Mouse (Mus musculus) kidney, adult 10 weeks (tissue): Measurements from ENCODE around the gene Gm10310. TPM values are rescaled to one million over a fixed set of nuclear protein-coding genes. Genes with fewer than 3 reads are reported as not detected.

Experiments used
- polyA plus RNA-seq: library from polyadenylated mRNA; stranded (reverse); fragments of 350-450 nt; fragmentation: Illumina TruSeq; extraction: RNeasy Lipid Tissue Mini Kit (QIAGEN cat#74804); gene quantifications from one replicate; pipeline ENCODE4 v1.2.3, GENCODE M21; 2014; ENCODE audit warnings: low read depth, low replicate concordance

The Gm10310 gene
- polyA plus RNA-seq, result not detected

DNA sequence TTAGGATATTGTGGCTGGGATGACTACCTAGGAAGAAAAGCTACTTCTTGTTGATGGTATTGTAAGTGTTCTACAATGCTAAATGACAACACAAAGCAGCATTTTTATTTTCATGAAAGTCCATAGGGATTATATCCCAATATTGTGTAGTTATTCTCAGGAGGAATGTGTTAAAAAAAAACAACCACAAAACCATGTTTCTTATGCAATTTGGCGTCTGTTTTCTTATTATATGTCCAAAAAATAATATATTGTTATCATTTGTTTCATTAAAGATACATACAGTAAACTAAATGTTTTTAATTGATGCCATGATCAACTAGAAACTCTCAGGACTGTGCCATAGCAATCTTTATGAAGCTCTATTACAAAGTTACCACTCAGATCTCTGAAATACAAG is at the start of gene Gm10310:
Gm10310 (minus strand) TSS at position 101 of the 400 bp plus-strand sequence.

DNA sequence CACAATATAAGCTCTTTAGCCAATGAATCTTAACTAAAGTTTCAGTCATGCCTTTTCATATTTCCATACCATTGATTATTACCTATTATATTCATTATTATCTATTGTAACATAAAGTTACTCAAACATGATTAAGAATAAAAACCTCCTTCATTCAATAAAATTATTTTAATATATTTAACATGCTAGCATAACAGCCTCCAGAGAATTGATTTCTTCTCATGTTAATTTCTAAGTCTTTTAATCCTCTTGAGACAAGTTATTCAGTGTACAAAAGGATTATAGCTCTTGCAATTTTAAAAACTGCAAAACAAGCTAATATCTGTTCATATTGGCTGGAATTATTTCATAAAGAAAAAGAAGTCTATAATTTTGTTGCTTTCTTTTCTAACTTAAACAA is 45.2 kb upstream of the Gm10310 start, which contains the start of gene Olfr821:
Olfr821 (plus strand) TSS at position 301 of the 400 bp plus-strand sequence.

DNA sequence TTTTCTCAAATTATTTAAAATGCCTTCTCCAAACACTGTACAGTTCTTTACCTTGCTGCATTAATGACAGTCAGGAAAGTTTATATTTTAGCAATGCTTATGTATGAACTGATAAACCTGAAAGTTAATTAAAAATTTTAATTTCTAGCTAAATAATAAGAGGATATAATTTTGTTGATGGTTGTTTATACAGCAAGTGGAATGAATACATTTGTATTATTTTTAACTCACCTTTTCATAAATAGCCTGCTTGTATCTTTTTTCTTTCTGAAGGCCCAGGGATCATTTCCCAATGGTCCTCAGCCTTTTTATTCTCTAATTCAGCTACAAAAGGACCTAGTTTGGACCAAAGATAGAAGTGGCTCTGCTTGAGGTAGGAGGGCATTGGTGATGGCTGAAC is 27.5 kb upstream of the Gm10310 start, which contains the start of gene Olfr820:
Olfr820 (plus strand) TSS at position 301 of the 400 bp plus-strand sequence.

DNA sequence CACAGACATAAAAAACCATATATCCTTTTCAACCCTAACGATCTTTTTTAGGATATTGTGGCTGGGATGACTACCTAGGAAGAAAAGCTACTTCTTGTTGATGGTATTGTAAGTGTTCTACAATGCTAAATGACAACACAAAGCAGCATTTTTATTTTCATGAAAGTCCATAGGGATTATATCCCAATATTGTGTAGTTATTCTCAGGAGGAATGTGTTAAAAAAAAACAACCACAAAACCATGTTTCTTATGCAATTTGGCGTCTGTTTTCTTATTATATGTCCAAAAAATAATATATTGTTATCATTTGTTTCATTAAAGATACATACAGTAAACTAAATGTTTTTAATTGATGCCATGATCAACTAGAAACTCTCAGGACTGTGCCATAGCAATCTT is 8.8 kb downstream of the Gm10310 start, which contains the start of gene Olfr247:
Olfr247 (minus strand) TSS at position 101 of the 400 bp plus-strand sequence.

DNA sequence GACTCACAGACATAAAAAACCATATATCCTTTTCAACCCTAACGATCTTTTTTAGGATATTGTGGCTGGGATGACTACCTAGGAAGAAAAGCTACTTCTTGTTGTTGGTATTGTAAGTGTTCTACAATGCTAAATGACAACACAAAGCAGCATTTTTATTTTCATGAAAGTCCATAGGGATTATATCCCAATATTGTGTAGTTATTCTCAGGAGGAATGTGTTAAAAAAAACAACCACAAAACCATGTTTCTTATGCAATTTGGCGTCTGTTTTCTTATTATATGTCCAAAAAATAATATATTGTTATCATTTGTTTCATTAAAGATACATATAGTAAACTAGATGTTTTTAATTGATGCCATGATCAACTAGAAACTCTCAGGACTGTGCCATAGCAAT is 17.7 kb downstream of the Gm10310 start, which contains the start of gene Olfr819:
Olfr819 (minus strand) TSS at position 101 of the 400 bp plus-strand sequence.

DNA sequence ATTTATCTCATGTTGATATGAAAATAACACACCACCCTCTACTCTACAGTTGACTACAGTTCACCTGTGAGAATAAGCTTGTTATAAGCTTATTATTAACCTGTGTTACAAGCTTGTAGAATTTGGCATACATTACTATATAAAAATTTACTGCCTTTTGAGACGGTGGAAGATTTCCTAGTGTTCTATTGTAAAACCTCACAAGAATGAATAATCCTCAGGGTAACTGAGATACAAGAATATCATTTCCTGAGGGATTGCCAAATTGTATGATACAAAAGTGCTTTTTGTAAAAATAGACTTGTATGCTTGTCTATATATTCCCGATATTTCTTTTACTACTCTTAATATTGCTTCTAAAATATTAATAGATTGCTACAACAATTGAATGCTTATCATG is 35.9 kb downstream of the Gm10310 start, which contains the start of gene Olfr818:
Olfr818 (minus strand) TSS at position 101 of the 400 bp plus-strand sequence.

Other genes starting within 250 kb of the Gm10310 start
- not detected for gene Olfr806, start 243.1 kb downstream of the Gm10310 start, polyA plus RNA-seq
- gene Olfr807, start 227.3 kb downstream of the Gm10310 start, polyA plus RNA-seq, result not detected
- gene Olfr808, start 219.6 kb downstream of the Gm10310 start, polyA plus RNA-seq, result not detected
- not detected for gene Olfr809, start 210.4 kb downstream of the Gm10310 start, polyA plus RNA-seq
- not detected for gene Olfr810, start 190.1 kb downstream of the Gm10310 start, polyA plus RNA-seq
- gene Olfr811, start 180.7 kb downstream of the Gm10310 start, polyA plus RNA-seq, result not detected
- gene Olfr812, start 139.0 kb downstream of the Gm10310 start, polyA plus RNA-seq, result not detected
- not detected for gene Olfr813, start 129.7 kb downstream of the Gm10310 start, polyA plus RNA-seq
- not detected for gene Olfr814, start 105.2 kb downstream of the Gm10310 start, polyA plus RNA-seq
- gene Olfr815, start 79.2 kb downstream of the Gm10310 start, polyA plus RNA-seq, result not detected
- not detected for gene Olfr816, start 69.5 kb downstream of the Gm10310 start, polyA plus RNA-seq
- gene Olfr818, start 36.0 kb downstream of the Gm10310 start, polyA plus RNA-seq, result not detected
- not detected for gene Olfr819, start 17.8 kb downstream of the Gm10310 start, polyA plus RNA-seq
- gene Olfr247, start 8.9 kb downstream of the Gm10310 start, polyA plus RNA-seq, result not detected
- gene Olfr820, start 27.6 kb upstream of the Gm10310 start, polyA plus RNA-seq, result not detected
- not detected for gene Olfr821, start 45.3 kb upstream of the Gm10310 start, polyA plus RNA-seq
- gene Olfr822, start 86.1 kb upstream of the Gm10310 start, polyA plus RNA-seq, result not detected
- gene Olfr823, start 130.3 kb upstream of the Gm10310 start, polyA plus RNA-seq, result not detected
- not detected for gene Olfr824, start 144.9 kb upstream of the Gm10310 start, polyA plus RNA-seq
- not detected for gene Olfr825, start 181.7 kb upstream of the Gm10310 start, polyA plus RNA-seq
- gene Olfr826, start 199.1 kb upstream of the Gm10310 start, polyA plus RNA-seq, result not detected
- not detected for gene Olfr827, start 229.3 kb upstream of the Gm10310 start, polyA plus RNA-seq